Mouse (Mus musculus) CH12.LX (cell line): ENCODE results near the gene Tmem53.
A peak's percentile ranks its signal among the peaks of the same experiment; 100 is the strongest.

Experiments
- CTCF ChIP-seq, 2 experiments: IDR thresholded peaks in 1 of 2; conservative IDR thresholded peaks in 1 of 2; 2 replicates each; pipeline ENCODE4 v1.5.1; 2011 to 2012; ENCODE audit warnings: low read depth in 2 of 2, low read length in 2 of 2, improper control_type of control experiment in 1 of 2, inconsistent platforms in 1 of 2, mild to moderate bottlenecking in 1 of 2, moderate library complexity in 1 of 2
- ELF1 ChIP-seq: IDR thresholded peaks from 2 replicates; pipeline ENCODE4 v1.6.1; 2014; ENCODE audit warnings: low read depth, mild to moderate bottlenecking, inconsistent platforms, low read length, improper control_type of control experiment
- JUN ChIP-seq: IDR thresholded peaks from 2 replicates; pipeline ENCODE4 v1.6.1; 2011; ENCODE audit warnings: low read depth, mild to moderate bottlenecking, low read length, improper control_type of control experiment, moderate library complexity; ENCODE audit not compliant: insufficient read depth
- KAT2A ChIP-seq: IDR thresholded peaks from 2 replicates; pipeline ENCODE4 v1.6.1; 2012; ENCODE audit warnings: low read length, improper control_type of control experiment, inconsistent platforms; ENCODE audit not compliant: insufficient replicate concordance
- MAX ChIP-seq: IDR thresholded peaks from 2 replicates; pipeline ENCODE4 v1.6.1; 2011; ENCODE audit warnings: low read length, improper control_type of control experiment
- POLR2A ChIP-seq: IDR thresholded peaks from 2 replicates; pipeline ENCODE4 v1.6.1; 2011; ENCODE audit warnings: low read depth, mild to moderate bottlenecking, improper control_type of control experiment, low read length
- RAD21 ChIP-seq: IDR thresholded peaks from 2 replicates; pipeline ENCODE4 v1.6.1; 2011; ENCODE audit warnings: low read depth, mild to moderate bottlenecking, low read length, improper control_type of control experiment, moderate library complexity
- SIN3A ChIP-seq: IDR thresholded peaks from 2 replicates; pipeline ENCODE4 v1.6.1; 2012; ENCODE audit warnings: low read length, improper control_type of control experiment, inconsistent platforms
- USF1 ChIP-seq: IDR thresholded peaks from 2 replicates; pipeline ENCODE4 v1.6.1; 2014; ENCODE audit warnings: low read depth, mild to moderate bottlenecking, inconsistent platforms, low read length, improper control_type of control experiment
- ZKSCAN1 ChIP-seq: IDR thresholded peaks from 2 replicates; pipeline ENCODE4 v1.6.1; 2012; ENCODE audit warnings: low read depth, inconsistent platforms, low read length, improper control_type of control experiment, borderline replicate concordance
- ZNF384 ChIP-seq: IDR thresholded peaks from 2 replicates; pipeline ENCODE4 v1.6.1; 2012; ENCODE audit warnings: low read depth, low read length, improper control_type of control experiment, inconsistent platforms

- TF ChIP-seq JUN (no peak), SIN3A (no peak), CTCF (conservative IDR thresholded peaks at IDR 0.05 in 1 of 2, IDR thresholded peaks at IDR 0.05 in 1 of 2; ENCODE audit: low read depth in 2 of 2, low read length in 2 of 2) (peak in 1 of 2 experiments; percentile 74; a peak in 2 of 4 replicates), POLR2A (no peak), ZNF384 (no peak), MAX (no peak), USF1 (no peak), ZKSCAN1 (no peak), KAT2A (no peak), ELF1 (no peak), RAD21 (peak; percentile 48)
Measured at GRCm38 (mm10) chr4:117313085-117313424, 61.3 kb downstream of the Tmem53 start.
